Mouse (Mus musculus) heart, embryonic 16.5 days (tissue): ENCODE measurements at regions not wholly inside any gene's neighbourhood (a gene's known extent, or its start where the extent isn't known, plus 50 kb on each side); places are given as distances from the start of the nearest gene placed in this dataset.

Experiments used
- ATAC-seq: fragments of 200-750 bp; cut with Nextera tagmentation; replicated peaks from 2 replicates; pipeline ENCODE4 v1.8.0; 2017; ENCODE audit warnings: moderate number of reproducible peaks; ENCODE audit not compliant: insufficient read depth, low FRiP score; ENCODE audit errors: extremely low read depth
- H3K27ac ChIP-seq: fragments of 300-500 bp; sonication (generic); 2 replicates; pipeline ENCODE4 v1.5.1; 2014; ENCODE audit warnings: mild to moderate bottlenecking, low read length, control low read depth, moderate library complexity
- H3K27me3 ChIP-seq: fragments of 300-500 bp; sonication (generic); 2 replicates; pipeline ENCODE4 v1.6.1; 2014; ENCODE audit warnings: low read length, mixed read lengths; ENCODE audit not compliant: control insufficient read depth, insufficient read depth
- H3K36me3 ChIP-seq: fragments of 300-500 bp; sonication (generic); 2 replicates; pipeline ENCODE4 v1.6.1; 2014; ENCODE audit not compliant: control insufficient read depth, insufficient read depth
- H3K4me1 ChIP-seq: fragments of 300-500 bp; sonication (generic); 2 replicates; pipeline ENCODE4 v1.6.1; 2014; ENCODE audit warnings: low read length, mixed read lengths; ENCODE audit not compliant: control insufficient read depth, insufficient read depth
- H3K4me2 ChIP-seq: fragments of 300-500 bp; sonication (generic); 2 replicates; pipeline ENCODE4 v1.6.1; 2014; ENCODE audit warnings: low read depth, mild to moderate bottlenecking, control low read depth, low read length
- H3K4me3 ChIP-seq: fragments of 300-500 bp; sonication (generic); 2 replicates; pipeline ENCODE4 v1.5.1; 2014; ENCODE audit warnings: mild to moderate bottlenecking, control low read depth, low read length
- H3K9ac ChIP-seq: fragments of 300-500 bp; sonication (generic); 2 replicates; pipeline ENCODE4 v1.6.1; 2014; ENCODE audit warnings: low read length, control low read depth
- H3K9me3 ChIP-seq: fragments of 300-500 bp; sonication (generic); replicated peaks from 2 replicates; pipeline ENCODE4 v1.6.1; 2016; ENCODE audit warnings: low read length; ENCODE audit not compliant: control insufficient read depth
- WGBS: fragments of 180-500 bp; shearing (Covaris S2); extraction: QIAGEN DNeasy Blood & Tissue Kit; methylation state at CpG from one replicate; pipeline ENCODE4 v1.1.7; 2014; 5-methylcytosine and 5-hydroxymethylcytosine counted together

GRCm38 (mm10) chr4:154749996-154750395 is 82.3 kb upstream of the Actrt2 start:
- no peaks in the 10 kb centered on the region for H3K36me3 ChIP-seq
- H3K9me3 ChIP-seq = no peaks in the 10 kb centered on the region
- WGBS = 84% methylated on average over 2 of the region's 2 CpGs

GRCm38 (mm10) chr4:154750440-154751107 is 82.9 kb upstream of the Actrt2 start:
- no peak for ATAC-seq
- H3K9ac ChIP-seq = no peak overlapping the region
- 70% methylated on average over 14 of the region's 14 CpGs for WGBS

More at GRCm38 (mm10) chr4:154749996-154750395, 82.3 kb upstream of the Actrt2 start:
- H3K4me1 ChIP-seq = peaks cover 9% of the 10 kb centered on the region
- no peak overlapping the region for H3K4me3 ChIP-seq
- no peak overlapping the region for H3K4me2 ChIP-seq
- H3K27ac ChIP-seq = no peak overlapping the region
- H3K27me3 ChIP-seq = peaks cover 3% of the 10 kb centered on the region; the same call in 1 of the 2 replicates
- H3K9ac ChIP-seq = no peak overlapping the region
- ATAC-seq = no peak

GRCm38 (mm10) chr4:154754445-154754844 is 82.8 kb upstream of the Ttc34 start:
- Histone ChIP-seq H3K36me3 (no peaks in the 10 kb centered on the region), H3K4me1 (no peaks in the 10 kb centered on the region), H3K27me3 (peaks cover 3% of the 10 kb centered on the region; the same call in 1 of the 2 replicates), H3K9ac (no peak overlapping the region), H3K4me3 (no peak overlapping the region), H3K4me2 (no peak overlapping the region), H3K27ac (no peak overlapping the region), H3K9me3 (no peaks in the 10 kb centered on the region)
- no peak for ATAC-seq
- 60% methylated on average over 8 of the region's 8 CpGs for WGBS

More at GRCm38 (mm10) chr4:154750440-154751107, 82.9 kb upstream of the Actrt2 start:
- Histone ChIP-seq H3K4me1 (peaks cover 9% of the 10 kb centered on the region), H3K27me3 (peaks cover 3% of the 10 kb centered on the region; the same call in 1 of the 2 replicates), H3K4me3 (no peak overlapping the region), H3K4me2 (no peak overlapping the region), H3K27ac (no peak overlapping the region), H3K36me3 (no peaks in the 10 kb centered on the region), H3K9me3 (no peaks in the 10 kb centered on the region)

GRCm38 (mm10) chr4:154756740-154757446 is 80.4 kb upstream of the Ttc34 start:
- no peaks in the 10 kb centered on the region for H3K27me3 ChIP-seq
- no peaks in the 10 kb centered on the region for H3K4me1 ChIP-seq
- no peak overlapping the region for H3K9ac ChIP-seq
- ATAC-seq = no peak
- H3K4me3 ChIP-seq = no peak overlapping the region
- H3K27ac ChIP-seq = no peak overlapping the region
- 74% methylated on average over 10 of the region's 10 CpGs for WGBS
- no peaks in the 10 kb centered on the region for H3K36me3 ChIP-seq
- H3K9me3 ChIP-seq = no peaks in the 10 kb centered on the region
- H3K4me2 ChIP-seq = no peak overlapping the region

GRCm38 (mm10) chr4:154759881-154760280 is 77.4 kb upstream of the Ttc34 start:
- Histone ChIP-seq H3K27ac (no peak overlapping the region), H3K9me3 (no peaks in the 10 kb centered on the region), H3K4me1 (no peaks in the 10 kb centered on the region), H3K4me3 (no peak overlapping the region), H3K9ac (no peak overlapping the region), H3K27me3 (no peaks in the 10 kb centered on the region), H3K36me3 (no peaks in the 10 kb centered on the region), H3K4me2 (no peak overlapping the region)
- no peak for ATAC-seq
- WGBS = 72% methylated on average over 1 of the region's 1 CpGs

- Histone ChIP-seq H3K9me3 (no peaks in the 10 kb centered on the region), H3K27ac (no peak overlapping the region), H3K4me3 (no peak overlapping the region), H3K27me3 (no peaks in the 10 kb centered on the region), H3K36me3 (no peaks in the 10 kb centered on the region), H3K9ac (no peak overlapping the region), H3K4me1 (no peaks in the 10 kb centered on the region), H3K4me2 (no peak overlapping the region)
- ATAC-seq = no peak
- 74% methylated on average over 6 of the region's 6 CpGs for WGBS
Measured at GRCm38 (mm10) chr4:154764238-154764637, 73.0 kb upstream of the Ttc34 start.

DNA sequence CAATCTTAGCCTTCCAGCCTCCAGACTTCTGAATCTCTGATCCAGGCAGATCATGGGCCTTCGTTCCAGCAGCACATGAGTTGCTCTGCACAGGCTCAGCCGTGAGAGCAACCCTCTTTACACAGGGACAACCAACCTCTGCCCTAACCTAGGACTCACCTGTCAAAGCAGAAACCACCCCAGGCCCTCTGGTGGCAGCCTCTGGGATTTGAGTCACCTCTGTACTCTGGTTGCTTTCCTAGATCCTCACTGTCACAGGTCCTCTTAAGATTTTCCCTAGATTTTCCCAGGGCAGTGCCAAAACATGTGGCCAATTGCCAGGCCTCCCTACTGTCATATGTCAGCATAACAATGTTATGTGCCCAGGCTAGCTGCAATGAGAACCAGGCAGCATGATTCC is 71.1 kb upstream of the Ttc34 start:
- Histone ChIP-seq H3K4me3 (no peak overlapping the region), H3K9me3 (no peaks in the 10 kb centered on the region), H3K4me1 (no peaks in the 10 kb centered on the region), H3K27ac (no peak overlapping the region), H3K9ac (no peak overlapping the region), H3K36me3 (no peaks in the 10 kb centered on the region), H3K27me3 (no peaks in the 10 kb centered on the region), H3K4me2 (no peak overlapping the region)
- WGBS = 54% methylated on average over 2 of the region's 2 CpGs
- ATAC-seq = no peak

DNA sequence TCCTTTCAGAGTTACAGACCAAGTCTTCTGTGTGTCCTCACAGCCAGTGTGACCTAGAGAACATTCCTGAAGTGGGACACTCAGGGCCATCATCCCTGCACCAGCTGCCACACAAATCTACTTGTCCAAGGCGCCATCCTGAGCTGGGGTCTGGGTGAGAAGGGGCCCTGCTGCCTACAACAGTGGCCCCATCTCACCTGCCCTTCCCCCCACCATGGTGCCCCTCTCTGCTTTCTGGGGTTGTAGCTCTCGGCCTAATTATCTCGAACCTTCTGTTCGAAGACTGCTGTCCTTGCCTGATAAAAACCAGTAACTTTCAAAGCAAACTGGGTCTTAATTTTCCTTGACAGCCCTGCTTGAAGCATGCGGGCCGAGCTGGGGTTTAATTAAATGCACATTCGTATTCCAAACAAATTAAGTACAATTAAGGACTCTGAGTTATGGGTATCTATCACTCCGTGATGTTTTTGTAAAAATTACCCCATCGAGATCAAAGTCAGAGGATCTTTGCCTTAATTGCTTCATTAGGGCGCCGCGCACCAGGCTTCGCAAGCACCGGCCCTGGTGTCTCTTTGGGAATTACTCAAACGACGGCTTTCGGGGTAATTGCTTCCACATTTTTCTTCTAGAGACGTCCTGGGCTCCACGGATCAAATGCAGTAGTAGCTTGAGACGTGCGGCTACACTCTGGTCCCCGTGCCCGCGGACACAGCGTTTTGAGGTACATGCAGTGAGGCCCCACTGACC is 65.8 kb upstream of the Ttc34 start:
- Histone ChIP-seq H3K4me3 (no peak overlapping the region), H3K9ac (no peak overlapping the region), H3K27me3 (no peaks in the 10 kb centered on the region), H3K36me3 (no peaks in the 10 kb centered on the region), H3K27ac (no peak overlapping the region), H3K4me2 (no peak overlapping the region), H3K4me1 (no peaks in the 10 kb centered on the region), H3K9me3 (no peaks in the 10 kb centered on the region)
- WGBS = 73% methylated on average over 25 of the region's 25 CpGs
- no peak for ATAC-seq

GRCm38 (mm10) chr4:154772077-154772462 is 65.2 kb upstream of the Ttc34 start:
- 63% methylated on average over 4 of the region's 4 CpGs for WGBS
- ATAC-seq = no peak
- Histone ChIP-seq H3K36me3 (no peaks in the 10 kb centered on the region), H3K9ac (no peak overlapping the region), H3K4me3 (no peak overlapping the region), H3K9me3 (no peaks in the 10 kb centered on the region), H3K4me1 (no peaks in the 10 kb centered on the region), H3K27me3 (no peaks in the 10 kb centered on the region), H3K4me2 (no peak overlapping the region), H3K27ac (no peak overlapping the region)
